Mouse (Mus musculus) NIH3T3 (cell line): Measurements from ENCODE around the gene Gm44511.

Experiments used
- DNase-seq: peaks from one replicate; pipeline ENCODE4 v3.0.0-alpha.2; 2012; ENCODE audit warnings: low read depth

The Gm44511 gene

DNA sequence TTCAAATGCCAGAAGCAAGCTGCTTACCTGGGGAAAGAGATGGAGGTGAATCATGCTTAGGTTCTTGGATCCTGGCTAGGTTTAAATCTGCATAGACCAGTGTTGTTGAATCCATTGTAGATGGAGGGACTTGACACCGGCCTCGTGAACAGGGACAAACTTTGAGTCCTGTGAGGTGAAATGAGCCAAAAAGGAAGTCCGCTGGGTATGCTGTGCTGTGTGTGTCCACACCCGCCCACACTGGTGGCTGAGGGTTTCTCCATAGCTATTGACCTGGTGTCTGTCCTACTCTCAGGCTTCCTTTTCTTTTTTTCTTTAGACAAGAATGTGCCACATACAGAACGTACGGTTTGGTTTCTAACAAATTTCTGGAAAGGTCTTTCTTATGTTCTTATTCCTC, at the start of gene Gm44511, which contains the start of gene Klrb1b:
TSS of gene Gm44511 (minus strand) at position 184 of the 400 bp plus-strand sequence.
TSS of gene Klrb1b (minus strand) at position 200 of the 400 bp plus-strand sequence.
- DNase-seq = no peak

GRCm38 (mm10) chr6:128871910-128872610, 45.9 kb upstream of the Gm44511 start:
- DNase-seq = no peak

DNA sequence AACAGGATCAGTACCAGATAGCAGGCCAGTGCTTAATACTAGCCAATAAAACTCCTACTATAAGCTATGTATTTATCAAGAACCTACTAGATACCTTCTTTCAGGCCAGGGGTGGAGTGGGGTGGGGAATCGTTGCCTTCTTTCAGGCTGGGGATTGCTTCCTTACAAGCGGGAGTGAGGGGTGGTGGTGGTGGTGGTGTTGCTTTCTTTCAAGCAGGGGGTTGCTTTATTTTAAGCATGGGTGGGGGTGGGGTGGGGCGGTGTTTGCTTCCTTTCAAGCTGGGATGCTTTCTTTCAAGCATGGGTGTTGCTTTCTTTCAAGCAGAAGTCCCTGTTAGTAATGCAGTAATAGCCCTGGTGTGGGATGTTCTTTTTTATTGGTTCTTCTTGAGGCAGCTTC, 42.7 kb upstream of the Gm44511 start:
- no peak for DNase-seq

- no peak for DNase-seq
Measured at GRCm38 (mm10) chr6:128857976-128858375, 31.9 kb upstream of the Gm44511 start.

GRCm38 (mm10) chr6:128856250-128856649, 30.1 kb upstream of the Gm44511 start:
- no peak for DNase-seq

GRCm38 (mm10) chr6:128855477-128855876, 29.4 kb upstream of the Gm44511 start:
- DNase-seq = no peak

DNA sequence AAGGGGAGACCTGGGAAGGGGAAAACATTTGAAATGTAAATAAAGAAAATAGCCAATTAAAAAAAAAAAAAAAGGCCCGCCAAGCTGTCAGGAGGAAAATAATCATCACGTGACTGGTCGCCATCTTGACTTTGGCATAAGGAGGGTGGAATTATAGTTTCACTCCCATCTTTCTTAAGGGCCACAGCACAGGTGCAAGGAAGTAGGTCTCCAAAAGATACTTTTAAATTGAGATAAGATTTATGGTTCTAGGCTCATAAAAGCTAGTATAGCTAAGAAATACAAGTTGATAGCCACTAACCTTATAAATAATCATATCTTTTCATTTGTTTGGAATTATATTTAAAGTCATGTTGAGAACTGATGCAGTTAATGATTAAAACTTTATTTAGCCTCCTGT, 28.8 kb upstream of the Gm44511 start:
- DNase-seq = no peak

DNA sequence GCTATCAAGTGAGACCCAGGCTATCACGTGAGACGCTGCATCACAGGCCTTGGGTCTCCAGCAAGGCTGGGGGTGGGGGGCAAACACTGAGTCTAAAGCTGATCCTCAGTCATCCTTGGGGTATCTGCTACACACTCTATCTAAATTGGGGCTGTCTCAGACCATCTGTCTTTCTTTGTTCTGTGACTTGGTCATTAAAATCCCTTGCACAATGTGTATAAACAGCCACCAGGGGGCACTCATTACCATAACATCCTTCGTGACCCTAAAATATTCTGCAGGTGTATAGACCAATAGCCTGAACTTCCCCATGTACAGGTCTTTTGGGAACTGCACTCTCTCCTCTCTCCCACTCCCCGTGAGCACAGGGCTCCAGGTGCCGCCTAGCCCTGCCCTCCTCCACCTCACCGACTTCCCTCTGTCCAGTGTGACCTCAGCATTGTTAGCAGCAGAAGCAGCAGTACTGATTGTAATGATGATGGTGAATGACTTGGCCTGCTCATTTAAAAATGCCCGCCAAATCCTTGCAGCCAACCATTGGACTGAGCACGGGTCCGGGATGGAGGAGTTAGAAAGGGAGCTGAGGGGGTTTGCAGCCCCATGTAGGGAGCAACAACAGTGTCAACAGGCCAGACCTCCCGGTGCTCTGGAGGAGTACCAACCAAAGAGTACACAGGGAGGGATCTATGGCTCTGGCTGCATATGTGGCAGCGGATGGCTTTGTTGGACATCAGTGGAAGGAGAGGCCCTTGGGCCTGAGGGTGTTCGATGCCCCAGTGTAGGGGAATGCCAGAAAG, 28.1 kb upstream of the Gm44511 start:
- peak; percentile 83 for DNase-seq

DNA sequence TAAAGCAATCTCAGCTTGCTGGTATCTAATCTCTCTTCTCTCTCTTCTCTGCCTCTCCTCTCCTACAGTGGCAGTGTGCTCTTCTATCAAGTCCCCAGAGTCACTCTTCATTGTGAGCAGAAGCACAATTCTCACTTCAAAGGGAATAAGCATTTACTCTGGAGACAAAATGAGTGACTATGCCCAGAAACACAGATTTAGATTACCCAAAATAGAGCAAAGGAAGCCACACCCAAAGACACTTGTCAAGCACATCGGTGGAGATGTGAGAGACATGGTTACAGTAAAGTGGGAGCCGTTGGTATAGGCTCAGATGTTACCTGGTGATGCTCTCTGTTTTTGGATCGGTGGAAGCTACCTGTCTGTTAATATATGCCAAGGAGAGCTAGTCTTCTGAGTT, 26.7 kb upstream of the Gm44511 start:
- no peak for DNase-seq

- DNase-seq = no peak
Measured at GRCm38 (mm10) chr6:128851151-128851550, 25.0 kb upstream of the Gm44511 start.

- DNase-seq = no peak
Measured at GRCm38 (mm10) chr6:128850671-128851070, 24.6 kb upstream of the Gm44511 start.

- DNase-seq = peak; percentile 87
Measured at GRCm38 (mm10) chr6:128849902-128850301, 23.8 kb upstream of the Gm44511 start.

GRCm38 (mm10) chr6:128847401-128847800, 21.3 kb upstream of the Gm44511 start:
- no peak for DNase-seq

GRCm38 (mm10) chr6:128845998-128846542, 20.0 kb upstream of the Gm44511 start:
- no peak for DNase-seq

GRCm38 (mm10) chr6:128845319-128845979, 19.3 kb upstream of the Gm44511 start:
- peak; percentile 86 for DNase-seq

- DNase-seq = no peak
Measured at GRCm38 (mm10) chr6:128844586-128845080, 18.5 kb upstream of the Gm44511 start.

GRCm38 (mm10) chr6:128844131-128844530, 18.0 kb upstream of the Gm44511 start:
- DNase-seq = peak; percentile 30

DNA sequence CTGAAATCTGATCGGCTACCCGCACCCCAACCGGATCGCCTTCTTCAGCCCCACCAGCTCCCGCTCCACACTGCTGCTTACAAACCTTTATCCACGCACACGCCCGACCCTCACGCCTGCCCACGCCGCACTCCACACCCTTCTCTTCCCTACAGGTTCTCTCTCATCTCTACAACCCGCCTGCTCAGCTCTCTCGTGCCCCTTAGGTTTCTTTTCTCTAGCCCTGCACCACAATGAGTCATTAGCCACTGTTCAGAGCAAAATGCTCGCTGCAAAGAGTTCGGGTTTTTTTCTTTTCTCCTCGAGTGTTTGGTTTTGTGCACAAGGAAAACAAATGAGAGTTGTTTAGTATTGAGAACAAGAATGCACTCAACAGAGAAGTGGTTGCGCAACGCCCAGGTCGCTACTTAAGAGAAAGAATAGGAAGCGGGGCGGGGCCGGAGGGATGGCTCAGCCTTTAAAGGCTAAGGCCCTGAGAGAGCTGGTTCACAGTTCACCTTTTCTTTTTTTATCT, 17.4 kb upstream of the Gm44511 start:
- peak; percentile 89 for DNase-seq

- peak; percentile 98 for DNase-seq
Measured at GRCm38 (mm10) chr6:128842945-128843478, 16.9 kb upstream of the Gm44511 start.

DNA sequence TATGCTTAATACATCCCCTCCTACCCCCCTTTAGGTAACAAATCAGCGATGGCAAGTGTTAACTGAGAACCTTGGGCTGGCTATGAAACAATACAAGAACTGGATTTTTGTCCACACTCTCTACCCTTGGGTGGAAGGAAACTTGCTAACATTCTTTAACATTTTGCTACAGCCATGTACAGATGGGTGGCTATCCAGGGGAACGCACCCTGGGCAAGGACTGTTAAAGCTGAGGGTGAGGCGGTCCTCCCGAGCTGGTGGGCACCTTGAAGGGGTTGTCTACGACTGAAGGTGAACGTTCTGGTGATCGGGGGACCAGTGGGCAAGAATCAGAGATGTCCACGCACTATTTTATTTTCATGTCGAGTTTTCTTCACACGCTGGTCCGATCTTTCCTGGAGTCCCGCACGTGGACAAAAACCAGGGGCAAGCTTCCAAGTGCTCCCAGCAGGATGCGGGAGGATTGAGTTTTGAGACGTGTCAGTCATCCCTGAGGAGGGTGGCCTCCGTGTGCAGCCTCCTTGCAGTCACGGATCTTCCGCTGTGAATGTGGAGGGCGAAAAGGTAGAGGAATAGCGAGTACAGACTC, 16.3 kb upstream of the Gm44511 start:
- DNase-seq = no peak
